Mouse (Mus musculus) lung, postnatal 4 days (tissue): ENCODE measurements at regions not wholly inside any gene's neighbourhood (a gene's known extent, or its start where the extent isn't known, plus 50 kb on each side); places are given as distances from the start of the nearest gene placed in this dataset.

ENCODE experiments used
- DNase-seq, 2 experiments: peaks; one replicate each; pipeline ENCODE4 v3.0.0; 2021

DNA sequence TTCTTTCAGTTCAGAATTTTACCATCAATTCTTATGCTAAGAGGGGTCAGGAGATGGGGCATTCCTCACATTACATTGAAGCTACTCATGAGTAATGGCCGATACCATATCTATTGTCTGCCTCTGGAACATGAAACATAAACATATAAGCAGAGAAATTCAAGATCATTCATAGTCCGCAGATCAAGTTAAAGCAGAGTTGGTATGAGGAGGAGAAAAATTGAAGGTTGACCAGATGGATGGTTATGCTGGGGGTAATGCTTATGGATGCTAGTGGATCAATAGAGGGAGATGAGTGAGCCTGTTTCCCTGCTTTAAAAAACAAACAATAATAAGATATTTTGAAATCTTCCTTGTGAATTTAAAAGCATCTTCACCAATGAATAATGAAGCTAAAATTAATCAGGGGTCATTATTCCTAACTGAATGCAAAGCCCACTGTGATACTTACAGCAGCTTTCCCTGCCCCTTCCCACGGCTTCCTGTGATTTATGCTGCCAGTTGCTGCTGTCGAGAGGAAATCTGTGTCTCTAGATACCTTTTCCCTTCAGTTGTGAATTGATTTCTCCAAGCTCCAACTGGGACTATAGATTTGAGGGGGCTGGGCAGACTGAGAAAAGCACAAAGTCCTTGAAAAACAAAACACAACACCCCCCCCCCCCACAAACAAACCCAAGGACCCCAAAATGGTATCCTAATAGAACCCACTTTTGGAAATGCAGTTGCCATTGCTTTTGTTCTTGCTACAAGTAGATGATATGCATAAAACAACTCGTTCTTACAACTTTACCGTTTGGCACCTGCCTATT, 203.1 kb upstream of the Ubash3b start:
- no peak for DNase-seq

DNA sequence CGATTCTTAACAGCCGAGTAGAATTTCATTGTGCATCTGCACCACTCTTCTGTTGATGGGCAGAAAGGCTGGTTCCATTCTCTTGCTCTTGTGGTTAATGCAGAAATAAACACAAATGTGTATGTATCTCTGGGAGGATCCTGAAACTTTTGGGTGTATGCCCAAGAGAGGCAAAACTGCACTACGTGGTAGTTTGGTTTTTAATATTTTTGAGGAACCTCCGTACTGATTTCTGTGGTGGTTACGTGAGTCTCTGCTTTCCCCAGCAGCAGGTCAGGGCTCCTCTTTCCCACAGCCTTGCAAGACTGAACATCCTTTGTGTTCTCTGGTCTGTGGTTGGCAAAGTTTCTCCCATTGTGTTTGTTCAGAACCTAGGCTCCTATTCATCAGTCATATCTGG, 198.9 kb upstream of the Ubash3b start:
- no peak for DNase-seq

DNA sequence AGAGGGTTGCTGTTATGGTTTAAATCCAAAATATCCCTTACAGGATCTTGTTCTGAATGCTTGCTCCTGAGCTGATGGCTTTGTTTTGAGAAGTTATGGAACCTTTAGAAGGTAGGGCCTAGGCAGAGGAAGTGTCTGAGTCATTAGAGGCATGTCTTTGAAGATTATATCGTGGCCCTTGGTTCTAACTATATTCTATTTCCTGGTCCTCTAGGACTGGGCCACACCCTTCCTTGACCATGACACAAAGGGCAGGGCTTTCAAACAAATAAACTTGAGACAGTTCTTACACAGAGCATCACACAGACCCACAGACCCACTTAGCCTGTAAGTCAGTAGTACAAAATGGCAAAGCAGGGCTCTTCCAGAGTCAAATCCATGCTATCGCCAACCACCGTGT, 197.8 kb upstream of the Ubash3b start:
- DNase-seq, result no peak

DNA sequence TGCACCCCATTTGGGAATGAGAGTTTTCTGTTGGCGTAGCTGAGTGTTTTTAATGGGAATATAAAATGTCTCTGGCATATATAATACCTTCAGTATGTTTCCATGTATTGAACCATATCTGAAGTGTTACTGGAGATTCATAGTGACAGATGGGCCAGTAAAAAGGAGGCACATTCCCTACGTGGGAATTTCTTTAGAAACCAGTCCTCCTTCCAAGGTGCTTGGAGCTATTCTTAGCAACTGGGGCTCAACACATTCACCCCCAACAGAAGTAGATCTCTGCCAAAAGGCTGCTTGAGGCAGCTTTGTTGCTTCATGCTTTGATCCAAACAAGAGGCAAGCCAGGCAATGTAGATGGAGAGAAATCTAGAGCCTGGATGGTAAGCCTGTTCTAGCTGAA, 183.8 kb upstream of the Ubash3b start:
- DNase-seq, result no peak

DNA sequence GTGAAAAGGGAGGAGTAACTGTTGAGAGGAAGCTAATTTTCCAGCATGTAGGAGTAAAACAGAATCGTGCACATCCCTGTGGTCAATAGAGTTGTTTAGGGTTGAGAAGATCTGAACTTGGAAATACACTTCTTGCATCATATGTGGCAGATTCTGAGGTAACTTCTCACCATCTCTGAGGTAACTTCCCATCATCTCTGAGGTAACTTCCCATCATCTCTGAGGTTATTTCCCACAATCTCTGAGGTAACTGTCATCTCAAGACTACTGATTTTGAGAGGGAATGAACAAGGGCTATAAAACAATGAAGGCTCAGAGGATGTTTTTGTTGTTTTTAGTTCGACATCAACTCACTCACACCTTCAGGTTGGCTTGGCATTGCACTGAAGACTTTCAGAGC, 175.9 kb upstream of the Ubash3b start:
- no peak for DNase-seq

DNA sequence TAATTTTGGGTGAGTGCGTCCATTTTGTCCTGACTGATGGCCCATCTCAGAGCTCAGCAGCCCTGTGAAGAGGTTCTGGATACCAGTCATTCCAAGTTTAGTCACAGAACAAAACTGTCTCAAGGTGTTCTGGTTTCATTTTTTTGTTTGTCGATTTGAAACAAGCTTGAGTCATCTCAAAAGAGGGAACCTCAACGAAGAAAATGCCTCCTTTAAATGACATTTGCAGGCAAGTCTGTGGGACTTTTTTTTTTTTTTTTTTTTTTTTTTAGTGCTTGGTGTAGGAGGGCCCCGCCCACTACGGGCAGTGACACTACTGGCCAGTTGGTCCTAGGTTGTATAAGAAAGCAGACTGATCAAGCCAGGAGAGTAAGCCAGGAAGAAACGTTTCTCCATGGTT, 175.3 kb upstream of the Ubash3b start:
- DNase-seq, result no peak

DNA sequence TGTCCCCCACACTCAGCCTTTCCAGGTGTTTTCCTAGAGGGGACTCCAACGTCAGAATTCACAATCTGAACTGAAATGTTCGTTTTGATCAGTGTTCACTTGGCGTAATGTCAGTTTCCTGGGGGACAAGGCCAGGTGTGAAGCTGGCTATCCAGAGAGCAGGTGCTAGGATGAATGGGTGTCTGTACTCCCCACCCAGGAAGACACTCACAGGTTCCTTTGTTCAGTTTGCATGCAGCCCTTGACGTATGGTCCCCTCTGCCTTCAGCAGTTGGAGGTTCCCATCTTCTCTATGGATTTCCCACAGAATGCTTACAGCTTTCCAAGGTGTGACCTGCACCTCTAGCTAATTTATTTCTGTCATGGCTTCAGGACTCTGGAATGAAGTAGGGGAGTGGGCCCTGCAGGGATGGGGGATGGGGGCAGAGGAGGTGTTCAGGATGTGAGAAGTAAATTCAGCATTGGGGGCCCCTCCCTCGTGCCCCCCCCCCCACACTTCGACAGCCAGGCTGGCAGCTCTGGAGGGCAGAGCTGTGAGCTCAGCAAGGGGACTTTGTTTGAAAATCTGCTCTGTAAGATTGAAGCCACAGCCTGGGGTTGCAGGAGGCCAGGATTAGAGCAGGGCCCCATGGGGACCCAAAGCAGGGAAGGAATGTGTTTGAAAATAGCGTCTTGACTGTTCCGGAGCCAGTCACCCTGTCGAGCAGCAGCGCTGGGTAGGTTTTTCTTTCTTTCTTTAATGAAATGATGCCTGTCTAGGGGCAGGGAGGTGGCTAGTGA, 173.2 kb upstream of the Ubash3b start:
- no peak for DNase-seq

DNA sequence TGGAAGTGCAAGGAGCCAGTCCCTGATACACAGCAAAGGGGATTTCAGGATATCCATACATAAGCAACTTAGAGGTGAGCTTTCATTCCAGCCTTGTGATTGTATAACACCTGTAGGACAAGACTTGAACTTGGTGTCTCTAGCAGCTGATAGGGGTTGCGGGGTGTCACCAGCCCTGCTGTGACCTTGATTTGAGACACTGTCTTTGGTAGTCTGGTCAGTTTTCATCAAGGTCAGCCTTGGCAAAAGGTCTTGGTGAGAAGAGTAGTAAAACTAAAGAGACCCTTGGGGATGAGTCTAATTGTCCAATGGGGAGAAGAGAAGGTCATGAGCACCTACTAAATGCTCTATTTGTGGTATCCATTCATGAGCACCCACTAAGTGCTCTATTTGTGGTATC, 172.0 kb upstream of the Ubash3b start:
- DNase-seq, result no peak

DNA sequence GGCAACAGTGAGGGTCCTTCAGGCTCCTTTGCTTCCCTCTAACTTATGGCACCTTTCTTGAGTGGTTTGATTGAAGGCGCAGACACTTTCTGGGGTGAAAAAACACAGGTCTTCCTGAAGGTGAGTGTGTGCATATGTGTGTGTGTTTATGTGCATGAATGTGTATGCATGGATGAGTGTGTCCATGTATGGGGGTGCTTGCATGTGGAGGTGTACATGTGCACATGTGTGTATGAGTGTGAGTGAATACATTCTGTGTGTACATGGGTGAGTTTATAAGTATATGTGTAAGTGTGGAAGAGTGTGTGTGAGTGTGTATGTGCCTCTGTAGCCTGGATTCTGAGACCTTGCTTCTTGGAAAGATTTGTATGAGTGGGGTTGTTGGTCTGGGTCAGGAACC, 167.5 kb upstream of the Ubash3b start:
- DNase-seq, result no peak

DNA sequence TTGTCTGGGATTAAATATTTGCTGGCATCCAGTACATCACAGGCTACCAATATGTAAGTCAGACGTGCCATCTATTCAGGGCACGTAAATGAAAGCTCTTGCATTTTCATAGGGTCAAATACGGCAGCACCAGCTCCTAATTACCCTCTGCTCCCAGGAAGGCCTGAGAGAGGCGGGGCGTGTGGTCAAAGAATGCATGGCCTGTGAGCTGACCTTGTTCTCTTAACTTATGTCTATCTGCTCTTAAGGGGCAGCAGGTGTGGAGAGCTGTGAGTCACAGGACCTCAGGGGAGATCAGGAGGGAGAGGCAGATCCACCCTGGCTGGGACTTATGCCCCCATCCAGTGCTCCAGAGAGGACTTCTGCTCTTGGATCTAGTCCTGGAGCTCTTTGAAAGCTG, 167.0 kb upstream of the Ubash3b start:
- no peak for DNase-seq

DNA sequence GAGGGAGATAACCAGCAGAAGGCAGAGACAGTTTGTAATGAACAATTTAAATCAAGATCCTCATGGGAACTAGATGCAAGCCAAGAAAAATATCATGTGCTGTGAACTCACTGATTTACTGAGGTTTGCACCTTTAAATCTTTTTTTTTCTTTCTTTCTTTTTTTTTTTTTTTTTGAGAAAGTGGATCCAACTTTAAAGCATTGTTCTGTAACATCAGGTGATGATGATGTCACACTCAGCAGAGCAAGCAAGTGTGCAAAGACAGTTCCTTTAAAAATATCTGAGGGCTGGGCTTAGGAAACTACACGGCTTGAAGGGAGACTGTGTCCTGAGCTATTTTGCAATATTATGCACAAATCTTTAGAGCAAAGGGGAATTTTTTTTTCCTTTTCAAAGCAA, 166.6 kb upstream of the Ubash3b start:
- DNase-seq, result no peak

DNA sequence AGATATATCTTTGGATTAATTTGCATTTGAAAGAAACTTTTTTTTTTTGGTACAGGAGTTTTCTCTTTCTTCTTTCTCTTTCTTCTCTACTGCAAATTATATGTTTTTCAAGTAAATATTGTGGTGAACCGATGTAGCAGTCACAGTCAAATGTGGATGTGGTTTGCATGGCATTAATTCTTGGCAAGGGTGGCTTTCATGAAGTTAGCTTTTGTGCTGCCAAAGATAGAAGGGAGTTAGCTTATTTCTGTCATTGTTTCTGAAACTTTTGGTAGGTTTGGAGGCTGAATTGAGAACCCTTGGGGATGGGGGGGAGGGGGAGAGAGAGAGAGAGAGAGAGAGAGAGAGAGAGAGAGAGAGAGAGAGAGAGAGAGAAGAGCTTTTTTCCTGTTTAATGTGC, 166.1 kb upstream of the Ubash3b start:
- DNase-seq, result no peak

DNA sequence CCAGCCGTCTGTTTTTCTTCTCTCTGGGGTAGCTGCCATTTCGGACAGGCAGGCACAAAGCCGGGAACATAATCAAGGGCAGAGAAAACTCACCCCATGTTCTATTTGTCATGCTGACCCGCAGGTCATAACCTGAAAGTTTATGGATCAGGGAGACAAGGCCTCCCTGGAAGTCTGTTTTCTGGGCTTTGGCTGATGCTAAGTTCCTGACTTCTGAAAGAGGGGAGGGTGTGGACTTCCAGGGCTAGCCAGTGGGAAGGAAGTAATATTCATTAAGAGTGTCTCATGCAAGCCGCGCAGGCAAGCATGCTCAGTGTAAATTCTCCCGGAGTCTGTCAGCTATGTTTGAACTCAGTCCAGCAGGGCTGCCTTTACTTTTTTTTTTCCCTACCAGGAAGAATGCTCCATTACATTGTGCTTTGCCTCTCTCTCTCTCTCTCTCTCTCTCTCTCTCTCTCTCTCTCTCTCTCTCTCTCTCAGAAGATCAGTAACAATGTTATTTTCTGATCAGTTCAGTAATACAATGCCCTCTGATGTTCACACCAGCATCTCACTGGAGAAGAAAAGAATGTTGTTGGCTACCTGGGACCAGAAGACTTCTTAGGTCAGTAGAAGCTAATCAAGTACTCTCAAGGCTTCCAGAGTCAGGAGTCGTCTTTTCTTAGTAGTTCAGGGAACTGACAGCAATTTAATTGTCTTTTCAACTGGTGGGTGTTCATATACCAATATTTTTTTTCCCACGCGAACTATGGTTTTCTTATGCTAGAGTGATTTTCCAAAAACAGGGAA, 165.5 kb upstream of the Ubash3b start:
- DNase-seq, result peak; percentile 53 to 79

DNA sequence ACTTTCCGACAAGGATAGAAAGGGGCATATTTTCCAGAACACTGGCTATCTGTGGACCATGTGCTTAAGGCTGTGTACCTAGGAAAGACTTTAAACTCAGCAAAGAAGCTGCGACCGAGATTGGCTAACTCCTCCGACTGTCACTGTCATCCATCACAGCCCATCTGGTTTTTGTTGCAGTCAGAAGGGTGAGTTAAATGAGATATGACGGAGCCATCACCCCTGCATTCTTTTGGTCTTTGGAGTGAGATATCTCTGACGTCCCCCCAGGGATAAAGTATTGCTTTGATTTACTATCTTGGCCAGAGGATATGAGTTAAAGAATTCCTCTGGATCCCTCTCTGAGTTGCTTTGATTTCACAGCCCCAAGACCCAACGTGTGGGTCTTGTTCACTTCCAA, 160.0 kb upstream of the Ubash3b start:
- no peak for DNase-seq

DNA sequence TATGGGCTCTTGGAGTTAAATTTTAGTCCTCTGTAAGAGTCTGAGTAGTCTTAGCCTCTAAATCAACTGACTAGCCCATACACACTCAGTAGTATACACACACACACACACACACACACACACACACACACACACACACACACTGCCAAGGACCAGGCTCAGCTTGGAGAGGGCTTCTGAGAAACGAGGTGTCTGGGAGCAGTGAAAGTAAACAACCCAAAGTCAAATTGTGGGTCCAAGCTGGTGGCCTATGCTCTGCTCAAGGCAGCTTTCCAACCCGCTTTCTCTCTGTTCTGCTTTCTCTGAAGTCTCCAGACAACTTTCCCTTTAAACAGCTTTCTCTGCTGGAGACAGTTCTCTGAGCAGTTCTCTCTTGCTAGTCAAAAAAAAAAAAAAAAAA, 157.6 kb upstream of the Ubash3b start:
- DNase-seq, result peak; percentile 50 to 74

DNA sequence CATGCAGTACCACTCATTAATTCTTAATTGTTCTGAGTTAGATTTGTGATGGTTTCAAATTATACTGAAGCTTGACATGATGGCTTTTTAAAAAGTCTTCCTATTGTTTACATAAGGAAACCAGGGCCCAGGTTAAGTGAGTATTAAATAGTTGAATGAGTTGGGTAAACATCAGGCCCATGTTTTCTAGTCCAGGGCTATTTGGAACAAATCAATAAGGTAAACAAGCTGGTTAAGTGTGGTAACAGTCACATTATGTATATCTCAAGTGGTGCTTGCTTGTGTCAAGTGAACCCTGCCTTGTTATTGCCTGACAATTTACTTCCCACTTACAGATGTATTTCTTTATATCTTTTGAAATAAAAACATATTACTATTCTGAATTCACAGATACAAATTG, 144.7 kb upstream of the Ubash3b start:
- no peak for DNase-seq

DNA sequence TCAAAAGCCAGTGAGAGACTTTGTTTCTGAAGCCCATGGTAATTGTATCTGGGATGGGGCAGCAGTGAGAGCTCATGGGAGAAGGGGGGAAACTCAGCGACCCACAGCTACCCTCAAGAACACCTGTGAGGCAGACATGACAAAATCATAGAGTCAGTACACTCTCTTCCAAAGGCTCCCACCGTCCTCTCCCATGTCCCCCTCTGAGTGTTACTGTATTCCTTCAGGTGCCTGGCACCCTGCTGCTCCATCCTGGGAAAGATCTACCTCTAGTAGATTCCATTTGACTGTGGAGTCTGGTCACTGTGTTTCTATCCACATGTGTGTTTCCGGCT, 142.0 kb upstream of the Ubash3b start:
- no peak for DNase-seq

DNA sequence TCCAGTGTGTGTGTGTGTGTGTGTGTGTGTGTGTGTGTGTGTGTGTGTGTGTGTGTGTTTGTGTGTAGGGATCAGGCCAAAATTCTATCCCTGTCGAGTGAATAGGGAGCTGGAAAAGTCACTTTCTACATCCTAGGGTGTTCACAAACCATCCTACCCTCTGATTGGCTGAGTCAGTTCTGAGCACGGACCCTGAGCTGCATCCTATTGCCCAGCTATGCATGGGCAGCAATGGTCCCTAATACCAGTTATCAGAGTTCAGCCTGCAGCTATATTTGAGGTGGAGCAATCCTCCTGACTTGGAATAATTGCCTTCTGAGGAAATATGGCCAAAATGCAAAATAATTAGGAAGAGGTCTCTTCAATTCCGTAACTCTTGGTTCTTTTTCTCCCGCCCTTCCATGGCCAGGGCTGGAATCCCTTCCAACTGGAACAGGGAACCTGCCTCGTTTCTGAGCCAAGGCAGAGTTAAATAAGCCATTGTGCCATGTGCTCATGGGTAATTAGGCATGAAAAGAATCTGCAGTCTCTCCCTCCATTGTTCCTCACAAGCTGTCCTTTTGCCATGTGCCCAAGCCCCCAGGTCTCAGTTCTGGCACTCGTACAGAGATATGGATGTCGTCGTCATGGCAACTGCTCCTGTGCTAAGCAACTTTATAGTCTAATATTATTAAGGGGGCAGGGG, 141.5 kb upstream of the Ubash3b start:
- no peak for DNase-seq

DNA sequence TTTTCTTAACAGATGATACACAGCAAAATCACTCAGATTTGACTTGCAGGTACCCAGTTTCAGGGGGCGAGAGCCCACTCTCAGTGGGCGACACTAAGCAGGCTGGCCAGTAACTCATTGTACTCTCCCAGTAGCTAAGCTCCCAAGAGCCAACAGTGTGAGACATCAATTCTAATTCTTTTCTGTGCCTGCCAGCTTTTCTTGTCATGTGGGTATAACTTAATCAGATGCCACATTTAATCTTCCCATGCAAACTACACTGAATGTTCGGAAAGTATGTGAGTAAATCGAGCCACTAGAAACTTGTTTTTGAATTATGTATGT, 124.6 kb upstream of the Ubash3b start:
- DNase-seq, result no peak

DNA sequence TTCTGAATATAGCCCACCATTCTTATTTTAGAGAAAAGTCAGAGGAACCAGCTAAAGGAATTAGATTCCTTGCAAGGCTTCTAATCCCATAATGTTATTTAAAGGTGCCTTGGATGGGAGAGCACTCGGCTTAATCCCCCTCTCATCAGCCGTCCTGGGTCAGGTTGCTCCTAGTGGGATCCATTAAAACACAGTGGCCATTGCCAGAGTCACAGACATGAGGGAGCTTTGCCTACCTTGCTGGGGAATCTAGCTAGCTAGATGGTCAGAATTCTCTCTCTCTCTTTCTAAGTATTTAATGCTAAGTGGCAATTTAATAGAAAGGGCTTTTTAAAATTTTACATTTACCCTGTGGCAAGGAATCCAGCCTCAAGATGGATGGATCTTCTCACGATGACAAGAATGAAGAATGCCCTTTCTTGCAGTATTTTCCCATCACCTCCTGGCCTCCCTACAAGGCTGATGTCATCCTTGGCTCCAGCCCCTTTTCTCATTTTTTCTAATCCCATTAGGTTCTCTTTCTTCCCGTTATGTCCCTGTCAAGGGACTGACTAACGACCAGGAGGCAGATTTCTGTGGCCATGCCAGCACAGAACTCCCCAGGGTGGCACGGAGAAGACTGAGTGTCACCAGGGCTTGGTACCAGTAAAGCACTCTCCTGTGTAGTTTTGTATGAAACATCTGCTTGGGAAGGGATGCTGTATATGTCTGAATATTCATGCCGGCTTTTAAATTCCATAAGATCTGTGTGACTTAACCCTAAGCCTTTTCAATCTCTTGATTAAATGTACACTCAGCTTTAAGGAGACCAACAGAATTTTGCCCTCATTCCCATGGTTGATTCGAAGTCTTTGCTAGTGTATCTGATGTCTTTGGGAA, 124.0 kb upstream of the Ubash3b start:
- DNase-seq, result no peak

DNA sequence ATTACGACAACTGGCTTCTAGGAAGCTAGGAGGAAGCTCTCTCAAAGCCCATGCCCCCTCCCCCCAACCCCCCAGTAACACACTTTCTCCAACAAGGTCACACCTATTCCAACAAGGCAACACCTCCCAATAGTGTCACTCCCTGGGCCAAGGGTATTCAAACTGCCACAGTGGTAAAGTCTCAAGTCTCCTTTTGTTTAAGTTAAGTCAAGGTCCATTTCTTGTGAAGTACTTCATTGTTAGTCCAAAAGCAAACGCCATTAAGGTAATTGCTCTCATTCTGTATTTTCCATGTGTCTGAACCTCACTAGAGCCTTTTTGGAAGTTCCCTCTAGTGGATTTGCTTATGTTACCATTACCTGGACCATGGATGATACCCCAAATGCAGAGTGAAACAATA, 116.2 kb upstream of the Ubash3b start:
- no peak for DNase-seq

DNA sequence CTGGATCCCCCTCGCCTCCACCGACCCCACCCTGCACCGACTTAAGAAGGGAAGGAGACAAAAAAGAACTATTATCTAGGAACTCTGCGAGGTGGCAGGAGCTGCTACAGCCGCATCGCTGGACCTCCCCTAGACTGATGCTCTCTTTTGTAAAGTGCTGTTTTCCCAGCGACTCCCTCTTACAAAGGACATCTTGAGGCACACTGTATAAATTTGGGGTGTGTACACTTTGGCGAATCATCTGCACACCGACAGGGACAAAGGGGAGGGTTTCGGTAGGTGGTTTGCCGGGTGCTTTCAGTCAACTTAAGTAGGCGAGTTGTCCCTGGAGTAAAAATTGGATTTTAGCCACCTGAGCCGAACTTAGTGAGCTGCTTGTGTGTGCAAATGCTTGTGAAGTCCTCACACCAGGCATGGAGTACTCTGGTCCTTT, 112.4 kb upstream of the Ubash3b start:
- DNase-seq, result no peak
